In the genomic region with DNA sequence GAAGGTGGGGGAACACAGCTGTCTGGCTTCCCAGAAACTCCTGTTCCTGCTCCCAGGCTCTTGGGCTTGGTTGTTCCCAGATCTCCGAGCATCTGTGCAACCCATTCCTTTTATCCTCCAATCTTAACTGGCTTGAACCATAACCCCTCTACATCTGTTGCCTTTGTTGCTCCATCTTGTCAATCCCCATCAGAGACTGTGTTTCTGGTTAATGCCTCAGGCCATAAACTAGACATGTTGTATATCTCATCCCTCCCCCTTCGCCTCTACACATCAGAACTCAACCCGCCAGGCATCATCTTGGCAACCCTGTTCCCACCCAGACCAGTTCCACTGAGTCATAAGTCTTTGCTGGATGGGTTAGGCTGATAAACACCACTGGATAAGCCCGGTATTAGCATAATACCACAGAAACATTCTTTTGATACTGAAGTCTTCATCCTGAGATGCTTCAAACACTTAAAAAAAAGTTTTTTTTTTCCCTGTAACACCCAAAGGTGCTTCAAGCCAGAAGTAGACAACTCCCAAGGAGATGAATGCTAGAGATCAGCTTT, we compare ENCODE assay signal across 23 mouse cellular contexts. TPM values are rescaled to one million over a fixed set of nuclear protein-coding genes. Genes with fewer than 3 reads are reported as not detected.
DNase-seq lines count a peak whose midpoint lies in the region; ATAC-seq and TF ChIP-seq lines count a peak whose summit lies in the region.
"Had no signal": no experiment of that assay in that cellular context is flagged by ENCODE, and none has a peak within 500 bp of the region (broad histone marks: within the 10 kb centered on the region; RNA-seq: fewer than 3 reads in every experiment).

No protein-coding gene starts in this region.

- H3K9ac ChIP-seq in forebrain, embryonic 16.5 days (replicated peaks; ENCODE audit: low read depth, low read length): no peak overlapping the region
- no peak overlapping the region for H3K9ac ChIP-seq in limb, embryonic 14.5 days (ENCODE audit: low read depth, low read length, severe bottlenecking)
- H3K9ac ChIP-seq in stomach, embryonic 16.5 days (ENCODE audit: low read length): no peak overlapping the region
- H3K9ac ChIP-seq: embryonic facial prominence, embryonic 13.5 days; forebrain, embryonic 12.5 days; forebrain, postnatal 0 days had no signal

- no peaks in the 10 kb centered on the region for H3K36me3 ChIP-seq in forebrain, embryonic 10.5 days (replicated peaks)
- no peaks in the 10 kb centered on the region for H3K36me3 ChIP-seq in forebrain, embryonic 16.5 days (ENCODE audit: control insufficient read depth, insufficient read depth)
- no peaks in the 10 kb centered on the region for H3K36me3 ChIP-seq in limb, embryonic 14.5 days (ENCODE audit: control insufficient read depth, insufficient read depth, low read length)
- no peaks in the 10 kb centered on the region for H3K36me3 ChIP-seq in limb, embryonic 10.5 days
- H3K36me3 ChIP-seq in stomach, embryonic 16.5 days (ENCODE audit: control insufficient read depth, insufficient read depth, low read length): no peaks in the 10 kb centered on the region
- H3K36me3 ChIP-seq: embryonic facial prominence, embryonic 13.5 days; forebrain, embryonic 12.5 days had no signal

- peak; percentile 7 for DNase-seq in forebrain, embryonic 10.5 days (ENCODE audit: extremely low spot score, low spot score)
- DNase-seq in limb, embryonic 14.5 days (ENCODE audit: low spot score): peak; percentile 56
- no peak for DNase-seq in limb, embryonic 10.5 days (ENCODE audit: low spot score)
- no peak for DNase-seq in cerebellum, adult 9-10 months
- DNase-seq: adrenal gland, adult 2 months; adrenal gland, postnatal 10 days; adrenal gland, postnatal 25 days; cerebellum, adult 11 months; cerebellum, adult 18-20 months; cerebellum, adult 8-10 months; cerebellum, postnatal 10 days; cerebellum, postnatal 25 days; forebrain, postnatal 0 days had no signal

- H3K9me3 ChIP-seq in forebrain, embryonic 10.5 days: 0 out of 2 replicates have a peak, but pooled peaks cover under 1% of the 10 kb centered on the region
- no peaks in the 10 kb centered on the region for H3K9me3 ChIP-seq in forebrain, embryonic 16.5 days (ENCODE audit: control insufficient read depth, low read length)
- no peaks in the 10 kb centered on the region for H3K9me3 ChIP-seq in limb, embryonic 14.5 days (ENCODE audit: control insufficient read depth, low read length)
- H3K9me3 ChIP-seq in limb, embryonic 10.5 days (replicated peaks): no peaks in the 10 kb centered on the region
- no peaks in the 10 kb centered on the region for H3K9me3 ChIP-seq in stomach, embryonic 16.5 days (replicated peaks; ENCODE audit: control insufficient read depth, low read length)
- H3K9me3 ChIP-seq: embryonic facial prominence, embryonic 13.5 days; forebrain, embryonic 12.5 days had no signal

- no peak overlapping the region for H3K4me2 ChIP-seq in forebrain, embryonic 16.5 days (ENCODE audit: low read length)
- H3K4me2 ChIP-seq in limb, embryonic 14.5 days (replicated peaks; ENCODE audit: low read depth, low read length, severe bottlenecking): no peak overlapping the region
- H3K4me2 ChIP-seq in stomach, embryonic 16.5 days (ENCODE audit: low read depth, low read length): no peak overlapping the region
- H3K4me2 ChIP-seq: embryonic facial prominence, embryonic 13.5 days; forebrain, embryonic 12.5 days had no signal

- no peak overlapping the region for H3K27ac ChIP-seq in forebrain, embryonic 10.5 days
- H3K27ac ChIP-seq in forebrain, embryonic 16.5 days (ENCODE audit: low read length): no peak overlapping the region
- no peak overlapping the region for H3K27ac ChIP-seq in limb, embryonic 14.5 days (replicated peaks; ENCODE audit: low read depth, low read length)
- H3K27ac ChIP-seq in limb, embryonic 10.5 days: no peak overlapping the region
- 0 out of 2 replicates have a peak overlapping the region, but pooled peaks have one; percentile 26 for H3K27ac ChIP-seq in stomach, embryonic 16.5 days (ENCODE audit: low read length)
- H3K27ac ChIP-seq: embryonic facial prominence, embryonic 13.5 days; forebrain, embryonic 12.5 days had no signal

- WGBS in forebrain, embryonic 10.5 days: 90% methylated on average over 4 of the region's 4 CpGs
- WGBS in forebrain, embryonic 16.5 days: 96% methylated on average over 4 of the region's 4 CpGs
- WGBS in limb, embryonic 14.5 days: 77% methylated on average over 4 of the region's 4 CpGs
- WGBS in limb, embryonic 10.5 days: 80% methylated on average over 4 of the region's 4 CpGs
- WGBS in stomach, embryonic 16.5 days: 76% methylated on average over 4 of the region's 4 CpGs

- H3K4me3 ChIP-seq in forebrain, embryonic 10.5 days: no peak overlapping the region
- H3K4me3 ChIP-seq in forebrain, embryonic 16.5 days (replicated peaks; ENCODE audit: low read length): no peak overlapping the region
- no peak overlapping the region for H3K4me3 ChIP-seq in limb, embryonic 14.5 days (replicated peaks; ENCODE audit: low read length)
- no peak overlapping the region for H3K4me3 ChIP-seq in limb, embryonic 10.5 days
- no peak overlapping the region for H3K4me3 ChIP-seq in stomach, embryonic 16.5 days (replicated peaks; ENCODE audit: low read length)
- H3K4me3 ChIP-seq: embryonic facial prominence, embryonic 13.5 days; forebrain, embryonic 12.5 days had no signal

- TF ChIP-seq POLR2A in limb, embryonic 14.5 days (IDR thresholded peaks at IDR 0.05; ENCODE audit: borderline replicate concordance, extremely low read depth, insufficient read depth, insufficient read length): no peak

- peaks cover 18% of the 10 kb centered on the region for H3K4me1 ChIP-seq in forebrain, embryonic 10.5 days
- no peaks in the 10 kb centered on the region; the same call in 1 of the 2 replicates for H3K4me1 ChIP-seq in forebrain, embryonic 16.5 days (replicated peaks; ENCODE audit: control insufficient read depth, insufficient read depth, low read length)
- peaks cover 4% of the 10 kb centered on the region; the same call in 1 of the 2 replicates for H3K4me1 ChIP-seq in limb, embryonic 14.5 days (ENCODE audit: control insufficient read depth, insufficient read depth, low read length)
- no peaks in the 10 kb centered on the region for H3K4me1 ChIP-seq in limb, embryonic 10.5 days
- H3K4me1 ChIP-seq in stomach, embryonic 16.5 days (ENCODE audit: control insufficient read depth, insufficient read depth, low read length): peaks cover 6% of the 10 kb centered on the region; the same call in 1 of the 2 replicates
- H3K4me1 ChIP-seq: embryonic facial prominence, embryonic 13.5 days had no signal

- no peaks in the 10 kb centered on the region for H3K27me3 ChIP-seq in forebrain, embryonic 10.5 days (ENCODE audit: poor library complexity, severe bottlenecking)
- no peaks in the 10 kb centered on the region for H3K27me3 ChIP-seq in forebrain, embryonic 16.5 days (replicated peaks; ENCODE audit: control insufficient read depth, insufficient read depth, low read length)
- no peaks in the 10 kb centered on the region for H3K27me3 ChIP-seq in limb, embryonic 14.5 days (ENCODE audit: control insufficient read depth, insufficient read depth, low read length)
- no peaks in the 10 kb centered on the region for H3K27me3 ChIP-seq in limb, embryonic 10.5 days (ENCODE audit: low read depth, poor library complexity, severe bottlenecking)
- H3K27me3 ChIP-seq in stomach, embryonic 16.5 days (ENCODE audit: control insufficient read depth, insufficient read depth, low read length): no peaks in the 10 kb centered on the region
- H3K27me3 ChIP-seq: embryonic facial prominence, embryonic 13.5 days; forebrain, embryonic 12.5 days had no signal

- no peak for ATAC-seq in forebrain, embryonic 16.5 days
- ATAC-seq in limb, embryonic 14.5 days (ENCODE audit: low FRiP score, low read depth): no peak
- 0 out of 2 replicates have a peak, but pooled peaks have one; percentile 23 for ATAC-seq in stomach, embryonic 16.5 days (ENCODE audit: insufficient read depth, low FRiP score)
- ATAC-seq in inflammation-experienced regulatory T-cells, adult 6 months: no peak
- ATAC-seq: forebrain, embryonic 14.5 days; forebrain, postnatal 0 days had no signal

RNA-seq across cellular contexts. Expression of gene Zc2hc1b, which starts 24.9 kb away (rescaled TPM):
- polyA plus RNA-seq in forebrain, embryonic 10.5 days (2016; fragmentation: Nextera tagmentation; extraction: Ambion mirVana): not detected in 2 replicates
- polyA plus RNA-seq in forebrain, embryonic 16.5 days (2015; fragmentation: Nextera tagmentation; extraction: Ambion mirVana): not detected in 2 replicates
- polyA plus RNA-seq in limb, embryonic 14.5 days (2012; rRNA removed): 0.14 TPM in 1 of 2 replicates, not detected in the other
- polyA plus RNA-seq in limb, embryonic 14.5 days (2014; fragmentation: Nextera tagmentation; extraction: Ambion mirVana): not detected in 2 replicates
- polyA plus RNA-seq in limb, embryonic 10.5 days (2016; fragmentation: Nextera tagmentation; extraction: Ambion mirVana): not detected in 2 replicates
- not detected in 2 replicates for polyA plus RNA-seq in stomach, embryonic 16.5 days (2015; fragmentation: Nextera tagmentation; extraction: Ambion mirVana)
- polyA plus RNA-seq in inflammation-experienced regulatory T-cells, adult 6 months (2017; shearing (Covaris generic)): not detected
- polyA plus RNA-seq: adrenal gland, adult 2 months; brain, embryonic 14.5 days; C2C12; cortical plate, adult 2 months; embryonic facial prominence, embryonic 11.5 days; embryonic facial prominence, embryonic 13.5 days; forebrain, embryonic 12.5 days; forebrain, embryonic 14.5 days; forebrain, postnatal 0 days had no signal

RNA-seq across cellular contexts. Expression of gene Ltv1, which starts 40.1 kb away (rescaled TPM):
- 75.5 and 82.0 TPM in 2 replicates for polyA plus RNA-seq in forebrain, embryonic 10.5 days (2016; fragmentation: Nextera tagmentation; extraction: Ambion mirVana)
- polyA plus RNA-seq in forebrain, embryonic 16.5 days (2015; fragmentation: Nextera tagmentation; extraction: Ambion mirVana): 30.5 and 40.3 TPM in 2 replicates
- polyA plus RNA-seq in limb, embryonic 14.5 days (2012; rRNA removed): 50.7 and 66.4 TPM in 2 replicates
- 69.0 and 72.8 TPM in 2 replicates for polyA plus RNA-seq in limb, embryonic 14.5 days (2014; fragmentation: Nextera tagmentation; extraction: Ambion mirVana)
- 65.3 and 68.0 TPM in 2 replicates for polyA plus RNA-seq in limb, embryonic 10.5 days (2016; fragmentation: Nextera tagmentation; extraction: Ambion mirVana)
- 76.3 and 77.5 TPM in 2 replicates for polyA plus RNA-seq in stomach, embryonic 16.5 days (2015; fragmentation: Nextera tagmentation; extraction: Ambion mirVana)
- 10 to 100 TPM; 34.5 to 39.4 (median 35.8) TPM for polyA plus RNA-seq in inflammation-experienced regulatory T-cells, adult 6 months (2017; shearing (Covaris generic))

Comparison
In these comparisons a context has a peak if more than half of its experiments do, and no peak if none do; other contexts are left out.
1. DNase-seq: peak in forebrain, embryonic 10.5 days (single experiment) and limb, embryonic 14.5 days (single experiment); none in limb, embryonic 10.5 days (single experiment) and cerebellum, adult 9-10 months (single experiment).